Mouse (Mus musculus): Measurements from ENCODE around the gene Aim2.

The Aim2 gene

GRCm38 (mm10) chr1:173391754-173392153 is 41.1 kb downstream of the Aim2 start:
- DNase-seq (ENCODE audit: low spot score), result no peak

GRCm38 (mm10) chr1:173398323-173398970 is 47.8 kb downstream of the Aim2 start:
- DNase-seq (ENCODE audit: low spot score), result no peak

- DNase-seq (ENCODE audit: low spot score), result no peak
These were observed 54.1 kb downstream of the Aim2 start for GRCm38 (mm10) chr1:173404696-173405309.

GRCm38 (mm10) chr1:173409066-173409465 is 58.4 kb downstream of the Aim2 start:
- DNase-seq (ENCODE audit: low spot score), result no peak

- no peak for DNase-seq (ENCODE audit: low spot score)
These were observed 61.2 kb downstream of the Aim2 start for GRCm38 (mm10) chr1:173411863-173412262.

- no peak for DNase-seq (ENCODE audit: low spot score)
These were observed 64.0 kb downstream of the Aim2 start for GRCm38 (mm10) chr1:173414631-173415030.

GRCm38 (mm10) chr1:173418516-173418915 is 67.8 kb downstream of the Aim2 start:
- DNase-seq (ENCODE audit: low spot score), result no peak

- no peak for DNase-seq (ENCODE audit: low spot score)
These were observed 68.4 kb downstream of the Aim2 start for GRCm38 (mm10) chr1:173418936-173419621.

GRCm38 (mm10) chr1:173420374-173420773 is 69.7 kb downstream of the Aim2 start:
- DNase-seq (ENCODE audit: low spot score), result no peak

GRCm38 (mm10) chr1:173426345-173426744 is 75.7 kb downstream of the Aim2 start:
- DNase-seq (ENCODE audit: low spot score), result no peak

- no peak for DNase-seq (ENCODE audit: low spot score)
These were observed 76.7 kb downstream of the Aim2 start for GRCm38 (mm10) chr1:173427385-173427784.

GRCm38 (mm10) chr1:173429995-173430699 is 79.5 kb downstream of the Aim2 start:
- no peak for DNase-seq (ENCODE audit: low spot score)

GRCm38 (mm10) chr1:173432411-173432810 is 81.7 kb downstream of the Aim2 start:
- no peak for DNase-seq (ENCODE audit: low spot score)

- DNase-seq (ENCODE audit: low spot score), result no peak
These were observed 86.7 kb downstream of the Aim2 start for GRCm38 (mm10) chr1:173437161-173437953.

- DNase-seq (ENCODE audit: low spot score), result no peak
These were observed 90.0 kb downstream of the Aim2 start for GRCm38 (mm10) chr1:173440681-173441080.

GRCm38 (mm10) chr1:173441210-173441609 is 90.5 kb downstream of the Aim2 start:
- no peak for DNase-seq (ENCODE audit: low spot score)

- DNase-seq (ENCODE audit: low spot score), result no peak
These were observed 92.4 kb downstream of the Aim2 start for GRCm38 (mm10) chr1:173443061-173443460.

GRCm38 (mm10) chr1:173447067-173447466 is 96.4 kb downstream of the Aim2 start:
- no peak for DNase-seq (ENCODE audit: low spot score)

- no peak for DNase-seq (ENCODE audit: low spot score)
These were observed 99.9 kb downstream of the Aim2 start for GRCm38 (mm10) chr1:173450621-173451020.

GRCm38 (mm10) chr1:173451665-173452064 is 101.0 kb downstream of the Aim2 start:
- DNase-seq (ENCODE audit: low spot score), result no peak

GRCm38 (mm10) chr1:173456139-173456754 is 105.6 kb downstream of the Aim2 start:
- DNase-seq (ENCODE audit: low spot score), result no peak
